Mouse (Mus musculus): ENCODE measurements around the gene C1ql3. TPM values are rescaled to one million over a fixed set of nuclear protein-coding genes. Genes with fewer than 3 reads are reported as not detected.

Gene C1ql3
- polyA plus RNA-seq (2012; rRNA removed): 7.2 and 8.1 TPM in 2 replicates

GRCm38 (mm10) chr2:13011472-13011871 is at the start of gene C1ql3:
Gene C1ql3, minus strand, starts transcription at chr2:13011806.

Other genes with a start within 250 kb of the C1ql3 start
- gene Pter, start 87.8 kb downstream of the C1ql3 start, polyA plus RNA-seq (2012; rRNA removed): 3.0 and 5.0 TPM in 2 replicates